Mouse (Mus musculus) liver, adult 2 months (tissue): Measurements from ENCODE around the gene Gm20696.

Experiments
- CTCF ChIP-seq: fragments of 200-500 bp; IDR thresholded peaks from 2 replicates; pipeline ENCODE4 v1.5.1; 2011; ENCODE audit warnings: low read depth, low read length, control low read depth
- POLR2A ChIP-seq: fragments of 200-500 bp; IDR thresholded peaks from 2 replicates; pipeline ENCODE4 v1.6.1; 2011; ENCODE audit warnings: low read length, control low read depth; ENCODE audit not compliant: insufficient read depth; ENCODE audit errors: extremely low read depth

- TF ChIP-seq CTCF (no peak), POLR2A (no peak)
Measured at GRCm38 (mm10) chr6:99402941-99403340, 263.7 kb downstream of the Gm20696 start.
